Comparison of ENCODE assay signal across 17 mouse cellular contexts in genomic region chr1:77629496-77630281, GRCm38 (mm10).
A peak's percentile ranks its signal among the peaks of the same experiment; 100 is the strongest.
DNase-seq lines count a peak whose midpoint lies in the region; ATAC-seq and TF ChIP-seq lines count a peak whose summit lies in the region.
"Had no signal": no experiment of that assay in that cellular context is flagged by ENCODE, and none has a peak within 500 bp of the region (broad histone marks: within the 10 kb centered on the region; RNA-seq: fewer than 3 reads in every experiment).

No protein-coding gene starts in this region.

- no peaks in the 10 kb centered on the region for H3K36me3 ChIP-seq in ES-E14 (ENCODE audit: control insufficient read depth, insufficient read depth, low read length, poor library complexity, severe bottlenecking)
- no peaks in the 10 kb centered on the region for H3K36me3 ChIP-seq in forebrain, embryonic 10.5 days (replicated peaks)
- H3K36me3 ChIP-seq in hindbrain, embryonic 12.5 days, result no peaks in the 10 kb centered on the region
- H3K36me3 ChIP-seq in midbrain, embryonic 13.5 days, result no peaks in the 10 kb centered on the region
- H3K36me3 ChIP-seq in liver, embryonic 11.5 days (ENCODE audit: control insufficient read depth, insufficient read depth, low read length), result no peaks in the 10 kb centered on the region
- H3K36me3 ChIP-seq: embryonic facial prominence, embryonic 12.5 days; stomach, embryonic 15.5 days had no signal

- H3K27me3 ChIP-seq in forebrain, embryonic 10.5 days (ENCODE audit: poor library complexity, severe bottlenecking), result peaks cover 54% of the 10 kb centered on the region
- H3K27me3 ChIP-seq in hindbrain, embryonic 12.5 days, result no peaks in the 10 kb centered on the region
- H3K27me3 ChIP-seq in midbrain, embryonic 13.5 days, result no peaks in the 10 kb centered on the region
- no peaks in the 10 kb centered on the region for H3K27me3 ChIP-seq in liver, embryonic 11.5 days (replicated peaks; ENCODE audit: control insufficient read depth, insufficient read depth, low read length)
- H3K27me3 ChIP-seq: embryonic facial prominence, embryonic 12.5 days; stomach, embryonic 15.5 days had no signal

- H3K4me3 ChIP-seq in ES-E14 (ENCODE audit: insufficient read depth in 1 of 2, low read depth in 1 of 2, low read length in 2 of 2, poor library complexity in 1 of 2, severe bottlenecking in 1 of 2), result no peak overlapping the region
- no peak overlapping the region for H3K4me3 ChIP-seq in forebrain, embryonic 10.5 days
- H3K4me3 ChIP-seq in hindbrain, embryonic 12.5 days, result no peak overlapping the region
- no peak overlapping the region for H3K4me3 ChIP-seq in midbrain, embryonic 13.5 days (replicated peaks)
- H3K4me3 ChIP-seq in liver, embryonic 11.5 days (ENCODE audit: low read depth, low read length), result no peak overlapping the region
- H3K4me3 ChIP-seq: embryonic facial prominence, embryonic 12.5 days; stomach, embryonic 15.5 days had no signal

- peak; percentile 97 for ATAC-seq in hindbrain, embryonic 12.5 days (ENCODE audit: low FRiP score)
- ATAC-seq in midbrain, embryonic 13.5 days, result peak; percentile 95
- ATAC-seq in liver, embryonic 11.5 days (replicated peaks; ENCODE audit: low FRiP score), result no peak
- ATAC-seq: inflammation-experienced regulatory T-cells, adult 6 months had no signal

- WGBS in forebrain, embryonic 10.5 days, result 27% methylated on average over 9 of the region's 9 CpGs
- 21% methylated on average over 9 of the region's 9 CpGs for WGBS in hindbrain, embryonic 12.5 days
- WGBS in midbrain, embryonic 13.5 days, result 10% methylated on average over 9 of the region's 9 CpGs
- WGBS in liver, embryonic 11.5 days, result 61% methylated on average over 9 of the region's 9 CpGs

- no peak overlapping the region for H3K9ac ChIP-seq in ES-E14 (ENCODE audit: insufficient read depth, low read depth, low read length, poor library complexity, severe bottlenecking)
- H3K9ac ChIP-seq in hindbrain, embryonic 12.5 days, result no peak overlapping the region
- no peak overlapping the region for H3K9ac ChIP-seq in midbrain, embryonic 13.5 days (replicated peaks)
- H3K9ac ChIP-seq in liver, embryonic 11.5 days (ENCODE audit: low read depth, low read length), result no peak overlapping the region
- H3K9ac ChIP-seq: embryonic facial prominence, embryonic 12.5 days; liver, embryonic 14.5 days; stomach, embryonic 15.5 days had no signal

- peak; percentile 29 for DNase-seq in ES-E14 (ENCODE audit: low read depth, low spot score)
- DNase-seq in forebrain, embryonic 10.5 days (ENCODE audit: extremely low spot score, low spot score), result peak; percentile 39
- DNase-seq in heart, adult 18-20 months, result no peak
- DNase-seq in kidney, postnatal 10 days, result no peak
- no peak for DNase-seq in liver, embryonic 11.5 days (ENCODE audit: low spot score)
- no peak for DNase-seq in cerebellum, adult 11-12 months
- DNase-seq: cerebellum, adult 2 months; left cerebral cortex, postnatal 4 days; lung, postnatal 36 days; thymus, postnatal 14 days had no signal

- no peak overlapping the region for H3K4me2 ChIP-seq in hindbrain, embryonic 12.5 days (replicated peaks)
- H3K4me2 ChIP-seq in midbrain, embryonic 13.5 days (replicated peaks), result peak overlapping the region; percentile 30; the same call in 1 of the 2 replicates
- H3K4me2 ChIP-seq in liver, embryonic 11.5 days, result no peak overlapping the region
- H3K4me2 ChIP-seq: embryonic facial prominence, embryonic 12.5 days; stomach, embryonic 15.5 days had no signal

- no peaks in the 10 kb centered on the region for H3K9me3 ChIP-seq in ES-E14 (ENCODE audit: control insufficient read depth, insufficient read depth, low read depth, low read length)
- H3K9me3 ChIP-seq in forebrain, embryonic 10.5 days, result no peaks in the 10 kb centered on the region
- H3K9me3 ChIP-seq in hindbrain, embryonic 12.5 days (replicated peaks), result no peaks in the 10 kb centered on the region
- no peaks in the 10 kb centered on the region for H3K9me3 ChIP-seq in midbrain, embryonic 13.5 days
- no peaks in the 10 kb centered on the region for H3K9me3 ChIP-seq in liver, embryonic 11.5 days (ENCODE audit: control insufficient read depth, low read length)
- H3K9me3 ChIP-seq: embryonic facial prominence, embryonic 12.5 days; stomach, embryonic 15.5 days had no signal

- no peak overlapping the region for H3K27ac ChIP-seq in ES-E14 (ENCODE audit: insufficient read depth, low read depth, low read length, poor library complexity, severe bottlenecking)
- H3K27ac ChIP-seq in forebrain, embryonic 10.5 days, result 0 out of 2 replicates have a peak overlapping the region, but pooled peaks have one; percentile 2
- peak overlapping the region; percentile 80 for H3K27ac ChIP-seq in hindbrain, embryonic 12.5 days
- peak overlapping the region; percentile 80 for H3K27ac ChIP-seq in midbrain, embryonic 13.5 days
- H3K27ac ChIP-seq in liver, embryonic 11.5 days (ENCODE audit: low read depth, low read length), result no peak overlapping the region
- H3K27ac ChIP-seq: embryonic facial prominence, embryonic 12.5 days; kidney, postnatal 0 days; liver, embryonic 14.5 days; stomach, embryonic 15.5 days had no signal

- H3K4me1 ChIP-seq in ES-E14 (ENCODE audit: control insufficient read depth in 2 of 2, insufficient read depth in 2 of 2, low read length in 2 of 2, poor library complexity in 1 of 2), result peaks cover 0 to 8% of the 10 kb centered on the region in 2 experiments; a peak in 2 of 4 replicates
- peaks cover 28% of the 10 kb centered on the region for H3K4me1 ChIP-seq in forebrain, embryonic 10.5 days
- H3K4me1 ChIP-seq in hindbrain, embryonic 12.5 days, result peaks cover 12% of the 10 kb centered on the region
- H3K4me1 ChIP-seq in midbrain, embryonic 13.5 days (replicated peaks), result peaks cover 24% of the 10 kb centered on the region
- H3K4me1 ChIP-seq in liver, embryonic 11.5 days (replicated peaks; ENCODE audit: control insufficient read depth, insufficient read depth, low read length), result no peaks in the 10 kb centered on the region
- H3K4me1 ChIP-seq: embryonic facial prominence, embryonic 12.5 days; stomach, embryonic 15.5 days had no signal

- in situ Hi-C loops in ES-E14 (cut with MboI; ENCODE audit: low sequenced_read_pairs in 2 of 2, unreplicated experiment in 2 of 2), result no loop called here

TF ChIP-seq in ES-E14, 5 proteins besides CTCF, POLR2A, EP300 and RAD21:
- TF ChIP-seq HCFC1 (IDR thresholded peaks at IDR 0.05; ENCODE audit: borderline replicate concordance, insufficient read depth, low read length) (no peak), ZNF384 (IDR thresholded peaks at IDR 0.05; ENCODE audit: low read depth, low read length) (no peak), MAFK (IDR thresholded peaks at IDR 0.05; ENCODE audit: insufficient read depth, low read depth, low read length) (no peak), ZC3H11A (IDR thresholded peaks at IDR 0.05; ENCODE audit: borderline replicate concordance, low read depth, low read length) (no peak), CHD2 (IDR thresholded peaks at IDR 0.05; ENCODE audit: low read depth, low read length) (no peak)

Comparison
In these comparisons a context has a peak if more than half of its experiments do, and no peak if none do; other contexts are left out.
1. DNase-seq: peak in ES-E14 (single experiment) and forebrain, embryonic 10.5 days (single experiment); none in heart, adult 18-20 months (0 of 2), kidney, postnatal 10 days (single experiment), liver, embryonic 11.5 days (single experiment) and cerebellum, adult 11-12 months (single experiment).
2. H3K27ac ChIP-seq: peak in forebrain, embryonic 10.5 days (single experiment), hindbrain, embryonic 12.5 days (single experiment) and midbrain, embryonic 13.5 days (single experiment); none in ES-E14 (single experiment) and liver, embryonic 11.5 days (single experiment).